Mouse (Mus musculus): ENCODE data around the gene Nfib. TPM values are rescaled to one million over a fixed set of nuclear protein-coding genes. Genes with fewer than 3 reads are reported as not detected.

Nfib gene
- polyA plus RNA-seq, 1 experiment from 2014 or later = 149 TPM

DNA sequence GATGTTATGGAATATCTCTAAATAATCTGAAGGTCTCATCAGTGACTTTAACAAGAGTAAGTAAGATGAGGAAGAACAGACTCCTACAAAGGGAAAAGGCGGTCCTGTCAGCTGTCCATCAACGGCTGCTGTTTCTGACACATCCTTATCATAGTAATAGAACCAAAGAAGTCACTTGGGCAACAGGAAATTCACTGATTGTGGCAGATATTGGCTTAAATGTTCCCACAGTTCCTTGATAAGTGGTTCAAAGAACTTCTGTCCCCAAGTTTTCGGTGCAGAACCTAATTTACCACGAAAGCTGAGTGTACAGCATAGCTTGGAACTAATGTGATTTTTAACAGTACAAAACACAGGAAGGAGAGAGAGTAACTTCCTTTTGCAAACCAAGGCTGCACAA lies 311.2 kb downstream of the Nfib start:
- Histone ChIP-seq H3K4me1 (ENCODE audit: insufficient read depth) (peaks cover 17% of the 10 kb centered on the region), H3K9me3 (ENCODE audit: low read depth, low read length) (no peaks in the 10 kb centered on the region), H3K4me3 (ENCODE audit: low read depth, low read length) (no peak overlapping the region), H3K4me2 (no peak overlapping the region), H3K9ac (no peak overlapping the region), H3K36me3 (ENCODE audit: insufficient read depth) (peaks cover 11% of the 10 kb centered on the region; the same call in 1 of the 2 replicates), H3K27ac (ENCODE audit: low read depth) (no peak overlapping the region), H3K27me3 (ENCODE audit: insufficient read depth, low read length) (no peaks in the 10 kb centered on the region)
- 70% methylated on average over 4 of the region's 4 CpGs for WGBS
- DNase-seq (no peak), ATAC-seq (ENCODE audit: insufficient read depth) (no peak)
- TF ChIP-seq CTCF (IDR thresholded peaks at IDR 0.05; ENCODE audit: low read depth) = no peak

DNA sequence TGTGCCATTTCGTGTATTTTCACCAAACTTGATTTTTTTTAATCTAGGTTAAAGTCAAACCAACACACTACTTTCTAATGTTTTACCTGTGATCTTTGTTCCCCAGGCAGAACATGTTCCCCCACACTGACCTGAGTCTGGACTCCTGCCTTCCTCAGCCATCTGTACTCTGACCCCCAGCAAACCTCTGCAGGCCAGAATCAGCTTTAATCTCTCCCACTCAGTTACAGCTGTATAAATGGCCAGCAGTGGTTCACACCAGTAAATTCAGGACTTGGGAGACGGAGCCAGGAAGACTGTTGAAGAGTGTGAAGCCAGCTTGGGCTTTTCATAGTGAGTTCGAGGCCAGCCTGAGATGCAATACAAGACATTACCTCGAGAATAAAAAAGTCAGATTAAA lies 312.5 kb downstream of the Nfib start:
- WGBS = 63% methylated on average over 4 of the region's 4 CpGs
- peak overlapping the region; percentile 65 for H3K27ac ChIP-seq (ENCODE audit: low read depth)
- H3K9ac ChIP-seq = no peak overlapping the region
- TF ChIP-seq CTCF (IDR thresholded peaks at IDR 0.05; ENCODE audit: low read depth) = no peak
- H3K4me3 ChIP-seq (ENCODE audit: low read depth, low read length) = no peak overlapping the region
- no peaks in the 10 kb centered on the region for H3K27me3 ChIP-seq (ENCODE audit: insufficient read depth, low read length)
- H3K36me3 ChIP-seq (ENCODE audit: insufficient read depth) = peaks cover 15% of the 10 kb centered on the region; the same call in 1 of the 2 replicates
- no peaks in the 10 kb centered on the region for H3K9me3 ChIP-seq (ENCODE audit: low read depth, low read length)
- DNase-seq = no peak
- no peak for ATAC-seq (ENCODE audit: insufficient read depth)
- H3K4me2 ChIP-seq = 0 out of 2 replicates have a peak overlapping the region, but pooled peaks have one; percentile 3
- H3K4me1 ChIP-seq (ENCODE audit: insufficient read depth) = peaks cover 16% of the 10 kb centered on the region

DNA sequence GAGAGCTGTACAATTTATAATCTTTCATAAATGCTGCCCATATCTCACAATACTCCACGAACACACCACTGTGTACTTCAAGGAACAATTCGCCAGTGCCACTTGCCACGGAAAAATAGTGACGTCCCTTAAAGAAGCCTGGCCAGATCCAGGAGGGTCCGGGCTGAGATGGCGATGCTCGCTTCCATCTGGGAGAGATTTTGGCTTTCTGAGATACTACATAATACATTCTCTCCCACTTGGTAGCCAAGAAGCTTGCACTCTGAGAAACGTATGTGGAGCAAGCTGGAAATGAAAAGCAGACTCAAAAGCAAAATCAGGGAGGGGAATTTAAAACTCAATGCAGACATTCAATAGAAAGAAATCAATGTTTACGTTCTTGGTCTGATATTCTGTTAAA lies 313.1 kb downstream of the Nfib start:
- Histone ChIP-seq H3K4me1 (ENCODE audit: insufficient read depth) (peaks cover 16% of the 10 kb centered on the region), H3K4me2 (no peak overlapping the region), H3K27ac (ENCODE audit: low read depth) (peak overlapping the region; percentile 65), H3K9me3 (ENCODE audit: low read depth, low read length) (no peaks in the 10 kb centered on the region), H3K4me3 (ENCODE audit: low read depth, low read length) (no peak overlapping the region), H3K36me3 (ENCODE audit: insufficient read depth) (peaks cover 17% of the 10 kb centered on the region), H3K9ac (no peak overlapping the region), H3K27me3 (ENCODE audit: insufficient read depth, low read length) (no peaks in the 10 kb centered on the region)
- WGBS = 59% methylated on average over 9 of the region's 9 CpGs
- DNase-seq (no peak), ATAC-seq (ENCODE audit: insufficient read depth) (no peak)
- TF ChIP-seq CTCF (IDR thresholded peaks at IDR 0.05; ENCODE audit: low read depth) = no peak

DNA sequence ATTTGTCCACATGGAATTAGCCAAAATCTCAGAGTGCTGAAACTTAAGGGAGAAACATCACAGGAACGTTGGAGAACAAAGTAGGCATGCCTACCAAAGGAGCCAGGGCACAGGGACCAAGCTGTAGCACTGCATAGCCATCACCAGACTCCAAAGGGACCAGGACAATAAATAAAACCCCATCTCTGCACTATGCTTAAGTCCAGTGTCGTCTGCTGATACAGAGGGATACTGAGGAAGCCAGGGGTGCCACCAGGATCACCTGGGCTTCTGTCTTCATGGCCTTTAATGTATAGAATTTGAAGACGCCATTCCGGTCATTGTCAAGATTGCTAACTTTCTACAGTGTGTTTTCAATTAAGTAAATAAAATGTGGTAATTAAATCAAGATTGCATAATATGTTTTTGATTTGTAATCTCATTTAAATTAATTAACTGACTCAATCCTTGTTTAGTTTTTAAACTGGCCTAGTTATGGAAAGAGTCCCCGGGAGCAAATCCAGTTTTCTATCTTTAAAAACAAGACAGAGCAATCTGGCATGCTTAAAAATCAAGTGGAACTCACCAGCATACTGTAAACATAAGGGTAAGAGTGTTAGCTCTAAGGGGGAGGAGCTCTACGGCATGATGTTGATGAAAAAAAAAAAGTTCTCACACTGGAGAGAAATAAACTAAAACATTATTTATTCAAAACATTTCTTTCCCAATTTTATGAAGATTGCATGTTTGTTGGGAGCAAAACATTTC lies 313.7 kb downstream of the Nfib start:
- H3K9ac ChIP-seq = no peak overlapping the region
- no peak overlapping the region for H3K4me2 ChIP-seq
- H3K27me3 ChIP-seq (ENCODE audit: insufficient read depth, low read length) = no peaks in the 10 kb centered on the region
- no peak for TF ChIP-seq CTCF (IDR thresholded peaks at IDR 0.05; ENCODE audit: low read depth)
- no peaks in the 10 kb centered on the region for H3K9me3 ChIP-seq (ENCODE audit: low read depth, low read length)
- 54% methylated on average over 6 of the region's 6 CpGs for WGBS
- H3K4me1 ChIP-seq (ENCODE audit: insufficient read depth) = peaks cover 21% of the 10 kb centered on the region
- H3K27ac ChIP-seq (ENCODE audit: low read depth) = peak overlapping the region; percentile 65
- DNase-seq (peak; percentile 71), ATAC-seq (ENCODE audit: insufficient read depth) (no peak)
- H3K4me3 ChIP-seq (ENCODE audit: low read depth, low read length) = no peak overlapping the region
- peaks cover 21% of the 10 kb centered on the region for H3K36me3 ChIP-seq (ENCODE audit: insufficient read depth)

DNA sequence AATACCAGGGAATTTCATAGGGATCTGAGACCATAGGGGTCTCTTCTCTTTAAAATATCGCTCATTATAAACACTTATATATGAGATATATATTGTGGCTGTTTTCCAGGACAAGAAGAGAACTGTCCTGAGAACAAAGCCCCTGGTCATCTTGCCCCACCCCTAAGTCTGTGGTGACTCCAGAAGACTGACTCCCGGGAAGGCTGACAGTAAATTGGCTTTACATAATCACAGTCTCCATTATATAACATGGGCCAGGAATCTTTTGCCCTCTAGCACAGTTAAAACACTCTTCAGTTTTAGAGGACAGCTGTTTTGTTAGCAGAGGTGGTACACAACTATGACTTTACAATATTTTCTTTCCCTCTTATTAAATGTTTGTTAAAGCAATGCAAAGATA lies 315.0 kb downstream of the Nfib start:
- H3K9ac ChIP-seq = no peak overlapping the region
- no peak for TF ChIP-seq CTCF (IDR thresholded peaks at IDR 0.05; ENCODE audit: low read depth)
- ATAC-seq (ENCODE audit: insufficient read depth) (no peak), DNase-seq (no peak)
- H3K27ac ChIP-seq (ENCODE audit: low read depth) = no peak overlapping the region
- H3K36me3 ChIP-seq (ENCODE audit: insufficient read depth) = peaks cover 21% of the 10 kb centered on the region
- 54% methylated on average over 2 of the region's 2 CpGs for WGBS
- H3K9me3 ChIP-seq (ENCODE audit: low read depth, low read length) = no peaks in the 10 kb centered on the region
- H3K4me1 ChIP-seq (ENCODE audit: insufficient read depth) = peaks cover 25% of the 10 kb centered on the region
- H3K27me3 ChIP-seq (ENCODE audit: insufficient read depth, low read length) = no peaks in the 10 kb centered on the region
- no peak overlapping the region for H3K4me2 ChIP-seq
- no peak overlapping the region for H3K4me3 ChIP-seq (ENCODE audit: low read depth, low read length)

DNA sequence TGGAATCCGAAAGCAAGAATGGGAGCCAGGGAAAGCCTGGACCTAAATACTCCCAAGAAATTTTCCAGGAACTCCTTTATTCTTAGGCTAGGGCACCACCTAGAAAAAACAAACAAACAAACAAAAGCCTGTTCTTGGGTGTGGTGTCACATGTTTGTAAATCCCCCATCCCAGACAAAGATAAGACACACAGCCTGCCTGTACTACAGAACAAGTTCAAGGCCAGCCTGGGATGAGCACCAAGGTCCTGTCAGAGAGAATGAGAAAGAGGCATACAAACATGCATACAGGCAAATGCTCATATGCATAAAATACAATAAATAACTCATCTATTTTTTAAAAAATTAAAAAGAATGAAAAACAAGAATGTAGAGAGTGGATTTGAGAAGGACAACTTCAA lies 315.7 kb downstream of the Nfib start:
- Histone ChIP-seq H3K9ac (no peak overlapping the region), H3K4me2 (no peak overlapping the region), H3K27ac (ENCODE audit: low read depth) (no peak overlapping the region), H3K36me3 (ENCODE audit: insufficient read depth) (peaks cover 21% of the 10 kb centered on the region), H3K9me3 (ENCODE audit: low read depth, low read length) (no peaks in the 10 kb centered on the region), H3K4me1 (ENCODE audit: insufficient read depth) (peaks cover 25% of the 10 kb centered on the region), H3K27me3 (ENCODE audit: insufficient read depth, low read length) (no peaks in the 10 kb centered on the region), H3K4me3 (ENCODE audit: low read depth, low read length) (no peak overlapping the region)
- DNase-seq = no peak
- WGBS = 86% methylated on average over 1 of the region's 1 CpGs
- no peak for TF ChIP-seq CTCF (IDR thresholded peaks at IDR 0.05; ENCODE audit: low read depth)
- ATAC-seq (ENCODE audit: insufficient read depth) = no peak

DNA sequence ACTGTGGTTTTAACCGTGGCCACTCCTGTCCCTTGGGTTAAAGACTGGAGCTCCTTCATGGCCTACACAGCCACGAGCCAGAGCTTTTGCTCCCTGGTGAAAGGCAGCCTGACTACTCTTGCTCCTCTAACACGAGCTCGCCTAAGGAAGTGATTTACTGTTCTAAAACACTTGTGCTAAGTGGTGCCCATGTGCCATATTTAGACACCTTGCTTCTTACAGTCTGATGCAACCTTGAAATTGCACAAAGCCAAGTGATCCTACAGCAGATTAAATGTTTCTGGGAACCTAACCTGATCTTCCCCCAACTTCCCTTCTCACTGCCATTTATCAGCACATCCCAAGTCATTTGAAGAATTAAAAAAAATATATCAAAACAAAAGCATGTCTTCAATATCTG lies 317.9 kb downstream of the Nfib start:
- DNase-seq (no peak), ATAC-seq (ENCODE audit: insufficient read depth) (no peak)
- no peak overlapping the region for H3K9ac ChIP-seq
- peaks cover 15% of the 10 kb centered on the region for H3K4me1 ChIP-seq (ENCODE audit: insufficient read depth)
- H3K9me3 ChIP-seq (ENCODE audit: low read depth, low read length) = no peaks in the 10 kb centered on the region
- no peak overlapping the region for H3K4me3 ChIP-seq (ENCODE audit: low read depth, low read length)
- H3K36me3 ChIP-seq (ENCODE audit: insufficient read depth) = peaks cover 19% of the 10 kb centered on the region
- WGBS = 80% methylated on average over 4 of the region's 4 CpGs
- no peak overlapping the region for H3K27ac ChIP-seq (ENCODE audit: low read depth)
- H3K4me2 ChIP-seq = no peak overlapping the region
- no peaks in the 10 kb centered on the region for H3K27me3 ChIP-seq (ENCODE audit: insufficient read depth, low read length)
- TF ChIP-seq CTCF (IDR thresholded peaks at IDR 0.05; ENCODE audit: low read depth) = no peak
